Mouse (Mus musculus): ENCODE measurements around the gene Sik1. TPM values are rescaled to one million over a fixed set of nuclear protein-coding genes. Genes with fewer than 3 reads are reported as not detected.

Gene Sik1
- polyA plus RNA-seq, 1 experiment: 60.5 TPM

- DNase-seq: no peak
- 82% methylated on average over 9 of the region's 9 CpGs for WGBS
- TF ChIP-seq POLR2A (IDR thresholded peaks at IDR 0.05; ENCODE audit: borderline replicate concordance, extremely low read depth, low read depth, low read length): no peak
- TF ChIP-seq CTCF (IDR thresholded peaks at IDR 0.05; ENCODE audit: insufficient read depth, low read length): no peak
- H3K4me1 ChIP-seq (ENCODE audit: control insufficient read depth, insufficient read depth, low read length): no peaks in the 10 kb centered on the region
- no peak overlapping the region for H3K4me3 ChIP-seq (replicated peaks; ENCODE audit: extremely low read depth, low read depth, low read length)
These were observed 36.2 kb downstream of the Sik1 start for GRCm38 (mm10) chr17:31819372-31819771.

DNA sequence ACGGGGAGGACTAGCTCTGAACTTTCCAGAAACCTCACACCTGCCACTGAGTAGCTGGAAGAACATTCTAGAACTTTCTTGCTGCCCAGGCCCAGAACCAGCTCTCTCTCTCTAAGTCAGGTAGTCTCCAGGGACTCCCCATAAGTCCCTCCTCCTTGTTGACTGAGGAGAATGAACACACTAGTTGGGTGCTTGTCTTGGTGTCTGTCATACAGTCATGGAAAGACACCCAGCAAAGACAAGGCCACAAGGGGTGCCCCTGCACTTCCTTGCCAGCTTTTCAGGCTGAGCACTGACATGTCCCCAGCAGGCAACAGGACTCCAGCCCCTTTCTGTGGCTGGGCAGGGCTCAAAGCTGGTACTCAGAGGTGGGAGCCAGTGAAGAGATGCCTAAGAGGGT is 37.8 kb downstream of the Sik1 start:
- 96% methylated on average over 1 of the region's 1 CpGs for WGBS
- no peak for DNase-seq
- Histone ChIP-seq H3K4me1 (ENCODE audit: control insufficient read depth, insufficient read depth, low read length) (no peaks in the 10 kb centered on the region), H3K4me3 (replicated peaks; ENCODE audit: extremely low read depth, low read depth, low read length) (no peak overlapping the region)
- TF ChIP-seq POLR2A (IDR thresholded peaks at IDR 0.05; ENCODE audit: borderline replicate concordance, extremely low read depth, low read depth, low read length): no peak
- TF ChIP-seq CTCF (IDR thresholded peaks at IDR 0.05; ENCODE audit: insufficient read depth, low read length): no peak

DNA sequence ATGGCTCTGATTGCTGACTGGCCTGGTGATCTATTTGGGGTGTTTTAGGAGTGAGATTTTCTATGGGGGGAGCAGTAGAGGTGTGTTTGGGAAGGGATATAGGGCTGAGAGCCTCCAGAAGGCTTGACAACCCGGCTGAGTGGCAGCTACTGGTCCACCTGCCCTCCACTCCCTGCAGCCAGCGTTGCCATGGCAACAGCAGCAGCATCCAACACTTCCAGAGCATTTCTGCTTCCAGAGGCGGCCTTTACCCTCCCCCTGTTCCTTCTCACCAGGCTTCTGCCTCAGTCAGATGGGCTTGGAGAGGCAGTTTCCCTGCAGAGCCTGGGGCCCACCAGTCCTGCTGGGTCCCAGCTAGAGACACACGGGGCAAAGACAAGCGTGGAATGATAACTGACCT is 38.4 kb downstream of the Sik1 start:
- Histone ChIP-seq H3K4me1 (ENCODE audit: control insufficient read depth, insufficient read depth, low read length) (no peaks in the 10 kb centered on the region), H3K4me3 (replicated peaks; ENCODE audit: extremely low read depth, low read depth, low read length) (no peak overlapping the region)
- no peak for DNase-seq
- TF ChIP-seq CTCF (IDR thresholded peaks at IDR 0.05; ENCODE audit: insufficient read depth, low read length): no peak
- no peak for TF ChIP-seq POLR2A (IDR thresholded peaks at IDR 0.05; ENCODE audit: borderline replicate concordance, extremely low read depth, low read depth, low read length)
- 88% methylated on average over 5 of the region's 5 CpGs for WGBS

GRCm38 (mm10) chr17:31814848-31815247 is 40.8 kb downstream of the Sik1 start:
- TF ChIP-seq CTCF (IDR thresholded peaks at IDR 0.05; ENCODE audit: insufficient read depth, low read length): no peak
- no peak for TF ChIP-seq POLR2A (IDR thresholded peaks at IDR 0.05; ENCODE audit: borderline replicate concordance, extremely low read depth, low read depth, low read length)
- WGBS: 56% methylated on average over 1 of the region's 1 CpGs
- DNase-seq: no peak
- H3K4me1 ChIP-seq (ENCODE audit: control insufficient read depth, insufficient read depth, low read length): no peaks in the 10 kb centered on the region
- H3K4me3 ChIP-seq (replicated peaks; ENCODE audit: extremely low read depth, low read depth, low read length): no peak overlapping the region

GRCm38 (mm10) chr17:31813938-31814622 is 41.5 kb downstream of the Sik1 start:
- Histone ChIP-seq H3K4me1 (ENCODE audit: control insufficient read depth, insufficient read depth, low read length) (no peaks in the 10 kb centered on the region), H3K4me3 (replicated peaks; ENCODE audit: extremely low read depth, low read depth, low read length) (no peak overlapping the region)
- 73% methylated on average over 3 of the region's 3 CpGs for WGBS
- TF ChIP-seq CTCF (IDR thresholded peaks at IDR 0.05; ENCODE audit: insufficient read depth, low read length): no peak
- no peak for TF ChIP-seq POLR2A (IDR thresholded peaks at IDR 0.05; ENCODE audit: borderline replicate concordance, extremely low read depth, low read depth, low read length)
- DNase-seq: no peak

- WGBS: 79% methylated on average over 4 of the region's 4 CpGs
- no peaks in the 10 kb centered on the region for H3K4me1 ChIP-seq (ENCODE audit: control insufficient read depth, insufficient read depth, low read length)
- H3K4me3 ChIP-seq (replicated peaks; ENCODE audit: extremely low read depth, low read depth, low read length): no peak overlapping the region
- TF ChIP-seq POLR2A (IDR thresholded peaks at IDR 0.05; ENCODE audit: borderline replicate concordance, extremely low read depth, low read depth, low read length) (no peak), CTCF (IDR thresholded peaks at IDR 0.05; ENCODE audit: insufficient read depth, low read length) (no peak)
- DNase-seq: no peak
These were observed 44.3 kb downstream of the Sik1 start for GRCm38 (mm10) chr17:31811333-31811732.

- H3K4me1 ChIP-seq (ENCODE audit: control insufficient read depth, insufficient read depth, low read length): no peaks in the 10 kb centered on the region
- TF ChIP-seq POLR2A (IDR thresholded peaks at IDR 0.05; ENCODE audit: borderline replicate concordance, extremely low read depth, low read depth, low read length) (no peak), CTCF (IDR thresholded peaks at IDR 0.05; ENCODE audit: insufficient read depth, low read length) (no peak)
- 73% methylated on average over 19 of the region's 19 CpGs for WGBS
- H3K4me3 ChIP-seq (replicated peaks; ENCODE audit: extremely low read depth, low read depth, low read length): no peak overlapping the region
- no peak for DNase-seq
These were observed 45.7 kb downstream of the Sik1 start for GRCm38 (mm10) chr17:31809894-31810293.

GRCm38 (mm10) chr17:31809136-31809535 is 46.5 kb downstream of the Sik1 start:
- WGBS: 87% methylated on average over 7 of the region's 7 CpGs
- TF ChIP-seq CTCF (IDR thresholded peaks at IDR 0.05; ENCODE audit: insufficient read depth, low read length): no peak
- no peak for TF ChIP-seq POLR2A (IDR thresholded peaks at IDR 0.05; ENCODE audit: borderline replicate concordance, extremely low read depth, low read depth, low read length)
- Histone ChIP-seq H3K4me3 (replicated peaks; ENCODE audit: extremely low read depth, low read depth, low read length) (no peak overlapping the region), H3K4me1 (ENCODE audit: control insufficient read depth, insufficient read depth, low read length) (no peaks in the 10 kb centered on the region)
- DNase-seq: no peak

DNA sequence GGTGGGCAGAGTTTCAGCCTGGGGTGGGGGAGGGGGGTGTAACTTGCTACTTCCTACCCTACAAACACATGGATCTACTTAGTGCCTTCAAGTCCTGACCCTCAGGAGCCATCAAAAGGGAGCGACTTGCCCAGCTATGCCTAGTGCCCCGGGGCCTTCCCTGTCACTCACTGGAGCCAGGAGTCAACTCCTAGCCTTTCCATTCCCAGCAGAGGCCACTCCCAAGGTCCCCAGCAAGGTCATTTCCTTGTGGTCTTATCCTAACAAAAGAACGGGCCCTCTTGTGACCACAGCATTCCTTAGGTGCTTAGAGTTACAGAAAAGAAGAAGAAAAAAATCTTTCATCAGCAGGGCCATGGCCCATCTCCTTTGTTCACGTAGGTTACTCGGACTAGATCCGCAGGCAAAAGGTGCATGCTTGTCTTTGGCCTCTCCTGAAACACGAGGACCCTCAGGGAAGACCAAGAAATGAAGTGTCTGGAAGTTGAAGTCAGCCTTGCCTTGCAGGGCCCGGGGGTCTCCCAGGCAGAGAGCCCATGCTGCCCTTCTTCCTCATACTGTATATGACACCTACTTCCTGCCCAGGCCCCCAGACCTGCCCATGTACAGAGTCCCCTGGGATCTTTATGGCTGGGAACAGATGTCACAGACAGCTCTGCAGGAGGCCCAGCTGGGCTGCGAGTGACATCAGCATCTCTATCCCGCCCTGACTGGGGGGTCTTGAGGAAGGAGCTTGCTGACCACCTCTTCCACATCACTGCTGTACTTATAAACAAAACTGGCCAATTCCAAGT is 47.3 kb downstream of the Sik1 start:
- 58% methylated on average over 10 of the region's 10 CpGs for WGBS
- DNase-seq: no peak
- TF ChIP-seq CTCF (IDR thresholded peaks at IDR 0.05; ENCODE audit: insufficient read depth, low read length) (no peak), POLR2A (IDR thresholded peaks at IDR 0.05; ENCODE audit: borderline replicate concordance, extremely low read depth, low read depth, low read length) (no peak)

GRCm38 (mm10) chr17:31806496-31806895 is 49.1 kb downstream of the Sik1 start:
- Histone ChIP-seq H3K4me1 (ENCODE audit: control insufficient read depth, insufficient read depth, low read length) (no peaks in the 10 kb centered on the region), H3K4me3 (replicated peaks; ENCODE audit: extremely low read depth, low read depth, low read length) (no peak overlapping the region)
- TF ChIP-seq CTCF (IDR thresholded peaks at IDR 0.05; ENCODE audit: insufficient read depth, low read length): no peak
- TF ChIP-seq POLR2A (IDR thresholded peaks at IDR 0.05; ENCODE audit: borderline replicate concordance, extremely low read depth, low read depth, low read length): no peak
- WGBS: 49% methylated on average over 3 of the region's 3 CpGs
- DNase-seq: no peak

More for the DNA sequence above, 47.3 kb downstream of the Sik1 start:
- Histone ChIP-seq H3K4me3 (replicated peaks; ENCODE audit: extremely low read depth, low read depth, low read length) (no peak overlapping the region), H3K4me1 (ENCODE audit: control insufficient read depth, insufficient read depth, low read length) (no peaks in the 10 kb centered on the region)
